Mouse (Mus musculus): ENCODE measurements around the gene Nectin4.
"Not testable (repeated sequence)": the region's sequence is repeated elsewhere in the genome, so short reads cannot be mapped to it uniquely, and the experiment has no call there.

Nectin4 gene

GRCm38 (mm10) chr1:171369845-171370556, at the start of gene Nectin4:
Gene Nectin4, plus strand, starts transcription at chr1:171370099.
- DNase-seq (ENCODE audit: low spot score in 2 of 2), result no peak

- DNase-seq (ENCODE audit: low spot score in 2 of 2), result no peak
These were observed 49.7 kb upstream of the Nectin4 start for GRCm38 (mm10) chr1:171320151-171320550.

GRCm38 (mm10) chr1:171321415-171321814, 48.5 kb upstream of the Nectin4 start:
- no peak for DNase-seq (ENCODE audit: low spot score in 2 of 2)

GRCm38 (mm10) chr1:171322012-171322411, 47.9 kb upstream of the Nectin4 start:
- no peak for DNase-seq (ENCODE audit: low spot score in 2 of 2)

GRCm38 (mm10) chr1:171325571-171325970, 44.3 kb upstream of the Nectin4 start:
- no peak for DNase-seq (ENCODE audit: low spot score in 2 of 2)

- not testable (repeated sequence) for DNase-seq (ENCODE audit: low spot score in 2 of 2)
These were observed 43.3 kb upstream of the Nectin4 start for GRCm38 (mm10) chr1:171326588-171326987.

GRCm38 (mm10) chr1:171328244-171328643, 41.7 kb upstream of the Nectin4 start:
- DNase-seq (ENCODE audit: low spot score in 2 of 2), result no peak

- peak; percentile 91 to 92 for DNase-seq (ENCODE audit: low spot score in 2 of 2)
These were observed 41.0 kb upstream of the Nectin4 start, which contains the start of gene Dedd for GRCm38 (mm10) chr1:171328839-171329432. Gene Dedd, plus strand, starts transcription at chr1:171329145.

GRCm38 (mm10) chr1:171329433-171330215, 40.3 kb upstream of the Nectin4 start:
- peak; percentile 13 to 39 for DNase-seq (ENCODE audit: low spot score in 2 of 2)

GRCm38 (mm10) chr1:171330216-171330560, 39.7 kb upstream of the Nectin4 start:
- DNase-seq (ENCODE audit: low spot score in 2 of 2), result no peak

GRCm38 (mm10) chr1:171342262-171343207, 27.4 kb upstream of the Nectin4 start:
- DNase-seq (ENCODE audit: low spot score in 2 of 2), result no peak

- no peak for DNase-seq (ENCODE audit: low spot score in 2 of 2)
These were observed 25.8 kb upstream of the Nectin4 start for GRCm38 (mm10) chr1:171343922-171344677.

GRCm38 (mm10) chr1:171344715-171345114, 25.2 kb upstream of the Nectin4 start:
- DNase-seq (ENCODE audit: low spot score in 2 of 2), result no peak

GRCm38 (mm10) chr1:171345225-171346094, 24.4 kb upstream of the Nectin4 start, which contains the start of the genes Nit1 and Pfdn2:
Gene Nit1, minus strand, starts transcription at chr1:171345646.
Gene Pfdn2, plus strand, starts transcription at chr1:171345670.
- DNase-seq (ENCODE audit: low spot score in 2 of 2), result peak; percentile 88 to 89

GRCm38 (mm10) chr1:171346095-171346450, 23.8 kb upstream of the Nectin4 start:
- DNase-seq (ENCODE audit: low spot score in 2 of 2), result no peak

- no peak for DNase-seq (ENCODE audit: low spot score in 2 of 2)
These were observed 21.2 kb upstream of the Nectin4 start for GRCm38 (mm10) chr1:171348665-171349064.

GRCm38 (mm10) chr1:171349210-171349609, 20.7 kb upstream of the Nectin4 start:
- DNase-seq (ENCODE audit: low spot score in 2 of 2), result no peak

- DNase-seq (ENCODE audit: low spot score in 2 of 2), result peak; percentile 27 to 37
These were observed 14.0 kb upstream of the Nectin4 start for GRCm38 (mm10) chr1:171355812-171356340.

GRCm38 (mm10) chr1:171356814-171357213, 13.1 kb upstream of the Nectin4 start:
- no peak for DNase-seq (ENCODE audit: low spot score in 2 of 2)

Data from spleen, postnatal 36 days (tissue).